Mouse (Mus musculus): Measurements from ENCODE around the gene Dnmbp. TPM values are rescaled to one million over a fixed set of nuclear protein-coding genes. Genes with fewer than 3 reads are reported as not detected.

Dnmbp gene
- total and polyA plus RNA-seq, 3 experiments = 0.07 to 0.33 TPM; not detected in 1

DNA sequence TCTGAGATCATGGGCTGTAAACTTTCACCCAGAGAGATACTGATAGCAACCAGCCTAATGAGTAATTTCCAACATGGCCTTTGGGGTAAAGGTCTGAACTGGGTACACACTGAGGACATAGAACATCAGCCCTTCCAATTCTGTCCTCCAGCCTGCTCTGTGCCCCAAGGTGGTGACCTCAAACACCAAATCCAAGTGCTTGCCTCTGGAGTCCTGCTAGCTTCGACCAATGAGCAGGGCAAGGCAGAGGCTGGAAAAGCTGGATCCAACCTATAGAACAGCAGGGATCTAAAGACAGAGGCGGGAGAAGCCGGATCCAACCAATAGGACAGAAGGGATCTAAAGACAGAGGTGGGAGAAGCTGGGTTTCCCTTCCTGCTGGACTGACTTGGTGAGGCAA, 21.2 kb downstream of the Dnmbp start:
- Histone ChIP-seq H3K4me1 (ENCODE audit: insufficient read depth, low read depth, low read length) (no peaks in the 10 kb centered on the region), H3K36me3 (replicated peaks) (no peaks in the 10 kb centered on the region), H3K27me3 (ENCODE audit: insufficient read depth, low read length) (no peaks in the 10 kb centered on the region; the same call in none of the 2 replicates), H3K4me3 (ENCODE audit: low read depth, low read length) (no peak overlapping the region), H3K9me3 (replicated peaks) (no peaks in the 10 kb centered on the region)
- ATAC-seq (ENCODE audit: extremely low read depth, insufficient number of reproducible peaks, low FRiP score, poor library complexity, severe bottlenecking) (no peak), DNase-seq (ENCODE audit: low spot score) (no peak)
- no peak for TF ChIP-seq CTCF (IDR thresholded peaks at IDR 0.05; ENCODE audit: low read depth, low read length)
- TF ChIP-seq GATA2 (IDR thresholded peaks at IDR 0.05; ENCODE audit: borderline replicate concordance, low read depth, low read length) = no peak
- no peak for TF ChIP-seq TAL1 (conservative IDR thresholded peaks at IDR 0.05; ENCODE audit: low read depth, low read length)
- TF ChIP-seq GATA1 (IDR thresholded peaks at IDR 0.05; ENCODE audit: borderline replicate concordance, low read length) = no peak
- TF ChIP-seq POLR2AphosphoS5 (IDR thresholded peaks at IDR 0.05; ENCODE audit: insufficient replicate concordance, low read depth, low read length) = no peak

DNA sequence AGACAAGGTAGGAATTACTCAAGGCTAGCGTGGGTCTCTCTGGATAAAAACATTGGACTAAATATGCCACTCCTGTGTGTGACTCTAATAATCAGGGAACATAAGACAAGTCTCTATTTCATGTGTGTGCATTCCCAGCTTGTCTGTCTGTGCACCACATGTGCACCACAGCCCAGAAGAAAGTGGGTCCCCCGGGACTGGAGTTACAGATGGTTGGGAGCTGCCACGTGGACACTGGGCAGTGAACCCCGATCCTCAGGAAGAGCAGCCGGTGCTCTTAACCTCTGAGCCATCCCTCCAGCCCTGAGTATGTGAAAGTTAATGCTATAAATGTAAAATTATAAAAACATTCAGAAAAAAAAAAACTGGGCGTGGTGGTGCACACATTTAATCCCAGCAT, 22.2 kb downstream of the Dnmbp start:
- Histone ChIP-seq H3K4me1 (ENCODE audit: insufficient read depth, low read depth, low read length) (no peaks in the 10 kb centered on the region), H3K4me3 (ENCODE audit: low read depth, low read length) (no peak overlapping the region), H3K36me3 (replicated peaks) (no peaks in the 10 kb centered on the region), H3K27me3 (ENCODE audit: insufficient read depth, low read length) (no peaks in the 10 kb centered on the region; the same call in none of the 2 replicates), H3K9me3 (replicated peaks) (no peaks in the 10 kb centered on the region)
- no peak for ATAC-seq (ENCODE audit: extremely low read depth, insufficient number of reproducible peaks, low FRiP score, poor library complexity, severe bottlenecking)
- TF ChIP-seq GATA1 (IDR thresholded peaks at IDR 0.05; ENCODE audit: borderline replicate concordance, low read length) (no peak), GATA2 (IDR thresholded peaks at IDR 0.05; ENCODE audit: borderline replicate concordance, low read depth, low read length) (no peak), TAL1 (conservative IDR thresholded peaks at IDR 0.05; ENCODE audit: low read depth, low read length) (no peak), POLR2AphosphoS5 (IDR thresholded peaks at IDR 0.05; ENCODE audit: insufficient replicate concordance, low read depth, low read length) (no peak), CTCF (IDR thresholded peaks at IDR 0.05; ENCODE audit: low read depth, low read length) (no peak)
- DNase-seq (ENCODE audit: low spot score) = no peak

DNA sequence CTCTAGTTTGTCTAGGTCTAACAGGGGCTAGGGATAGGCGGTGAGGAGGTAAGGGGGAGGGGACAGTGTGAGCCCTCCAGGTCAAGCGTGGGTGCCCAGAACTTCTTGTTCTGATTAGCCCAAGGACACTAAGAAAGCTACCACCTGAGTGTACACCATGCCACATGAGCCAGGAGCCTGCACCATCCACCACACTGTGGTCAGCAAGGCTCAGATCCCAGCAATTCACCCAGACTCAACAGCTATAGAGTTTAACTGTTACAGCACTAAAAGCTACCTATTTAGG, 22.6 kb downstream of the Dnmbp start:
- no peak for ATAC-seq (ENCODE audit: extremely low read depth, insufficient number of reproducible peaks, low FRiP score, poor library complexity, severe bottlenecking)
- H3K4me1 ChIP-seq (ENCODE audit: insufficient read depth, low read depth, low read length) = no peaks in the 10 kb centered on the region
- no peak overlapping the region for H3K4me3 ChIP-seq (ENCODE audit: low read depth, low read length)

DNA sequence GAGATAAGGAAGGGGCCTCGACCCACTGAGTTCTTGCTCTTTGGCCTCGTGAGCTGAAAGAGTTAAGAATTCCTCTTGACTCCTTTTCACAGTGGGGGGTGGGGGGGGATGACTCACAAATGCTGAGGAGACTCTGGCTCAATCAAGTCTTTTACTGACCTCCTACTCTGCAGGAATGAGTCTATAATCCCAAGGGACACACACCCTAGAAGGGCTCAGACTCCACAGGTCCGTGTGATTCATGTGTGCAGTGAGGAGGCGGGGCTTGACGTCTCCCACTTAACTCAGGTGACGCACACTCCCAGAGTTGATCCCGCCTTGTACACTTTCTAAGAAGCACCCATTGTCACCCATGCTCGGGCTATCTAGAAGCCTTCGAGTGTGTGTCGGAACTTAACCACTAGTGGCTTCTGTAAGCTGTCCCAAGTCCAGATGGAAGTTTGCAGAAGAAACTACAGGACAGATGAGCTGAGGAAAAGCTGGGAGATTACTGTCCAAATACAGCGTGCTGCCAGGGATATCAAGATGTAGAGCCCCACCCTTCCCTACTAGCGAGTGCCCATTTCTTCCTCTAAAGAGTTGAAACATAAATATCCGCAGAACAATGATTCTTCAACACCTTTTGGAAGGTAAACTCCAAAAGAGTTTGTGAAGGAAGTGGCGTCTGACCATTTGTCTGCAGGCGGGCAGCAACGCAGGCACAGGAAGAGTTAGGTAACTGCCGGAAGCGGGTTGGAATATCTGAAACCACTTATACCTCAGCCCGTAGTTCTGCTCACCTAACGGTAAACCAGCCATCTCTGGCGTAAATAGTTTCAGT, 23.2 kb downstream of the Dnmbp start:
- Histone ChIP-seq H3K4me1 (ENCODE audit: insufficient read depth, low read depth, low read length) (no peaks in the 10 kb centered on the region), H3K4me3 (ENCODE audit: low read depth, low read length) (no peak overlapping the region)
- no peak for ATAC-seq (ENCODE audit: extremely low read depth, insufficient number of reproducible peaks, low FRiP score, poor library complexity, severe bottlenecking)

More for the DNA sequence above, 22.6 kb downstream of the Dnmbp start:
- TF ChIP-seq CTCF (IDR thresholded peaks at IDR 0.05; ENCODE audit: low read depth, low read length) = no peak
- no peak for TF ChIP-seq GATA1 (IDR thresholded peaks at IDR 0.05; ENCODE audit: borderline replicate concordance, low read length)
- no peak for TF ChIP-seq GATA2 (IDR thresholded peaks at IDR 0.05; ENCODE audit: borderline replicate concordance, low read depth, low read length)
- TF ChIP-seq TAL1 (conservative IDR thresholded peaks at IDR 0.05; ENCODE audit: low read depth, low read length) = no peak
- TF ChIP-seq POLR2AphosphoS5 (IDR thresholded peaks at IDR 0.05; ENCODE audit: insufficient replicate concordance, low read depth, low read length) = no peak
- DNase-seq (ENCODE audit: low spot score) = no peak
- Histone ChIP-seq H3K27me3 (ENCODE audit: insufficient read depth, low read length) (no peaks in the 10 kb centered on the region; the same call in none of the 2 replicates), H3K36me3 (replicated peaks) (no peaks in the 10 kb centered on the region), H3K9me3 (replicated peaks) (no peaks in the 10 kb centered on the region)

DNA sequence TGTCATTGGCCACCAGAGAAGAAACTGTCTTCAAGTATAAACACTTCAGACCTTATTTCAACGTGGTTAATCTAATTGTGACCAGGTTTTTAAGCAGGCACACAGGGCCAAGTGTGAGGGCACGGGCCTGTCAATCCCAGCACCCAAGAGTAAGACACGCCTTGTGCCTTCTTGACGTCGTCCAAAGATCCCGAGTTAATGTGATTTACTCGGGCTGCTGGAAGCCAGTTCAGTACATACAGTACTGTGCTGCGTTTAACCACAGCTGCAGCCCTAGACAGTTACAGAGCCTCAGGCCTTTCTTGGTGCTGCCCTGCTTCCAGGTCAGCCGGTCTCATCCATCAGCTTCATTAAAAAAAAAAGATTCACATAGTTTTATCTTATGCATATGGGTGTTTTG, 24.6 kb downstream of the Dnmbp start:
- no peak for TF ChIP-seq TAL1 (conservative IDR thresholded peaks at IDR 0.05; ENCODE audit: low read depth, low read length)
- Histone ChIP-seq H3K27me3 (ENCODE audit: insufficient read depth, low read length) (no peaks in the 10 kb centered on the region; the same call in 1 of the 2 replicates), H3K4me1 (ENCODE audit: insufficient read depth, low read depth, low read length) (no peaks in the 10 kb centered on the region), H3K4me3 (ENCODE audit: low read depth, low read length) (no peak overlapping the region), H3K36me3 (replicated peaks) (no peaks in the 10 kb centered on the region), H3K9me3 (replicated peaks) (no peaks in the 10 kb centered on the region)
- ATAC-seq (ENCODE audit: extremely low read depth, insufficient number of reproducible peaks, low FRiP score, poor library complexity, severe bottlenecking) (no peak), DNase-seq (ENCODE audit: low spot score) (no peak)

More for the DNA sequence above, 23.2 kb downstream of the Dnmbp start:
- no peaks in the 10 kb centered on the region for H3K36me3 ChIP-seq (replicated peaks)
- no peak for TF ChIP-seq CTCF (IDR thresholded peaks at IDR 0.05; ENCODE audit: low read depth, low read length)
- TF ChIP-seq POLR2AphosphoS5 (IDR thresholded peaks at IDR 0.05; ENCODE audit: insufficient replicate concordance, low read depth, low read length) = no peak
- no peak for TF ChIP-seq GATA1 (IDR thresholded peaks at IDR 0.05; ENCODE audit: borderline replicate concordance, low read length)
- TF ChIP-seq GATA2 (IDR thresholded peaks at IDR 0.05; ENCODE audit: borderline replicate concordance, low read depth, low read length) = no peak
- no peak for TF ChIP-seq TAL1 (conservative IDR thresholded peaks at IDR 0.05; ENCODE audit: low read depth, low read length)
- no peaks in the 10 kb centered on the region; the same call in none of the 2 replicates for H3K27me3 ChIP-seq (ENCODE audit: insufficient read depth, low read length)
- no peaks in the 10 kb centered on the region for H3K9me3 ChIP-seq (replicated peaks)
- no peak for DNase-seq (ENCODE audit: low spot score)

DNA sequence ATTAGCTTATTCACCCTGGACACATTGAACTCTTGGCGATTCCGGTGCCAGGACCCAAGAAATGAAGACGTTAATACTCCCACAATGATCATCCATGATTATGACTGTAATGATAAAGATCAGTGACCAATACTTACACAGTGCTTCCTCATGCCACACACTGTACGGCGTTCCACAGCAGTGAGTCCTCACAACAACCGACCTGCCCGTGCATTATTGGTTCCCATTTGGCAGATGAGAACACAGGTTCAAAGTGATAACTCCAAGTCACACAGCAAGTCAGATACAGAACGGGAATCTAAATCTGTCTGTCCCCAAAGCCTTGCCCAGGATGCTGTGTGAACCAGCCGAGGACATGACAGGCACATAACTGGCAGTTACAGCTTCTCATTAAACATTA, 25.0 kb downstream of the Dnmbp start:
- ATAC-seq (ENCODE audit: extremely low read depth, insufficient number of reproducible peaks, low FRiP score, poor library complexity, severe bottlenecking) = no peak
- no peak for TF ChIP-seq POLR2AphosphoS5 (IDR thresholded peaks at IDR 0.05; ENCODE audit: insufficient replicate concordance, low read depth, low read length)
- TF ChIP-seq TAL1 (conservative IDR thresholded peaks at IDR 0.05; ENCODE audit: low read depth, low read length) = no peak
- TF ChIP-seq CTCF (IDR thresholded peaks at IDR 0.05; ENCODE audit: low read depth, low read length) = no peak
- no peak for TF ChIP-seq GATA2 (IDR thresholded peaks at IDR 0.05; ENCODE audit: borderline replicate concordance, low read depth, low read length)
- TF ChIP-seq GATA1 (IDR thresholded peaks at IDR 0.05; ENCODE audit: borderline replicate concordance, low read length) = no peak
- Histone ChIP-seq H3K36me3 (replicated peaks) (no peaks in the 10 kb centered on the region), H3K4me3 (ENCODE audit: low read depth, low read length) (no peak overlapping the region), H3K4me1 (ENCODE audit: insufficient read depth, low read depth, low read length) (no peaks in the 10 kb centered on the region), H3K27me3 (ENCODE audit: insufficient read depth, low read length) (no peaks in the 10 kb centered on the region; the same call in 1 of the 2 replicates), H3K9me3 (replicated peaks) (no peaks in the 10 kb centered on the region)
- DNase-seq (ENCODE audit: low spot score) = no peak

All from G1E (cell line).